Mouse (Mus musculus): ENCODE results near the gene Ski. TPM values are rescaled to one million over a fixed set of nuclear protein-coding genes. Genes with fewer than 3 reads are reported as not detected.
A peak's percentile ranks its signal among the peaks of the same experiment; 100 is the strongest.

Ski gene
- polyA plus RNA-seq, 1 experiment from 2014 or later: 44.6 TPM

DNA sequence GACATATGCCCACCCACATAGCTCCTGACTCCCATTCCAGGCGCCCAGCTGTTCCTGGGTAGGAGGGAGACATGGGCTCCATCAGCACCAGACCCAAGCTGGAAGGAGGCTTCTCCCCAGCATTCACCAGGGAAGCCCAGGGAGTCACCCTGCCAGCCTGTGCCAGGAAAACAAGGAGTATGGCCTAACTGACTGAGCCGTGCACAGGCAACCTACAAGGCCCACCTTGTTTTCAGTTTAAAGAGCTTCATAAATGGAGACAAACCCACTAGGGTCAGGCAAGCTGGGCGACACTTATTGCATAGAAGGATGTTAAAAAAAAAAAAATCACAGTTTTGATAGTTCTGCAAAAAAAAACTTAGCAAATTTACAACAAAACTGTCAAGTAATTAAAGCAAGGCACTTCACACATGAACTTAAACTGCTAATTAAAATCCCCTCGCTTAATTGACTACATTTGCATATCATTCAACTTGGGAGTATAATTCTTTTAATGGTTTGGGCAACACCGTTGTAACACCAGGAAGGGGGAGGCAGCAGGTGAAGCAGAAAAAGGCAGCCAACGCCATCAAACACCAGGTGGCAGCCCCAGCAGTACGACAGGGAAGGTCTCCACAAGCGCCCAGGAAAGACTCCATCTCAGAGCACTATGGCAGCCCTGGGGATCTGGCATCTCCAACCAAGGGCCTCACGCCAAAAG lies 9.2 kb downstream of the Ski start:
- H3K36me3 ChIP-seq (ENCODE audit: inconsistent target): peaks cover 7% of the 10 kb centered on the region; the same call in 1 of the 2 replicates
- H3K27ac ChIP-seq: no peak overlapping the region
- no peak overlapping the region for H3K4me3 ChIP-seq (ENCODE audit: inconsistent target)
- 96% methylated on average over 8 of the region's 9 CpGs for WGBS (ENCODE audit: missing documents)
- peaks cover 100% of the 10 kb centered on the region for H3K79me2 ChIP-seq (ENCODE audit: inconsistent target)

DNA sequence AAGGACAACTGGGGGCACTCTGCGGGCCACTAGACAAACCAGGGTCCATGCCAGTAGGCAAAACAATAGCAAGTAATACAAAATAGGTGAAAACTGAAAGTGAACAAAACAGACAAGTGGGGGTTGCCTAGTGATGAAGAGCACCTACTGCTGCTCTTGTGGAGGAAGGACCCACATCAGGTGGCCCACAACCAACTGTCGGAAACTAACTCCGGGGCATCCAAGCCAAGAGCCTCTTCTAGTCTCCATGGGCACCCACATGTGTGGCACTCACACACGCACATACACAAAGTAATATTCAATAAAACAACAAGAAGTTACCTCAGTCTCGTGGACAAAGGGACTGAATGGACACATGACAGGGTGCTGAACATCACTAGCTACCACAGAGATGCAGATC lies 12.9 kb downstream of the Ski start:
- Histone ChIP-seq H3K27ac (no peak overlapping the region), H3K4me3 (ENCODE audit: inconsistent target) (no peak overlapping the region), H3K79me2 (ENCODE audit: inconsistent target) (peaks cover 100% of the 10 kb centered on the region), H3K36me3 (ENCODE audit: inconsistent target) (peaks cover 7% of the 10 kb centered on the region; the same call in 1 of the 2 replicates)
- 94% methylated on average over 5 of the region's 5 CpGs for WGBS (ENCODE audit: missing documents)

- H3K4me3 ChIP-seq (ENCODE audit: inconsistent target): no peak overlapping the region
- H3K79me2 ChIP-seq (ENCODE audit: inconsistent target): peaks cover 100% of the 10 kb centered on the region
- no peak overlapping the region for H3K27ac ChIP-seq
- H3K36me3 ChIP-seq (ENCODE audit: inconsistent target): peaks cover 7% of the 10 kb centered on the region; the same call in 1 of the 2 replicates
Measured at GRCm38 (mm10) chr4:155209079-155209478, 13.3 kb downstream of the Ski start.

GRCm38 (mm10) chr4:155208613-155209012 lies 13.8 kb downstream of the Ski start:
- Histone ChIP-seq H3K79me2 (ENCODE audit: inconsistent target) (peaks cover 100% of the 10 kb centered on the region), H3K27ac (no peak overlapping the region), H3K4me3 (ENCODE audit: inconsistent target) (no peak overlapping the region), H3K36me3 (ENCODE audit: inconsistent target) (peaks cover 7% of the 10 kb centered on the region; the same call in 1 of the 2 replicates)
- WGBS (ENCODE audit: missing documents): 85% methylated on average over 7 of the region's 7 CpGs

GRCm38 (mm10) chr4:155207841-155208240 lies 14.6 kb downstream of the Ski start:
- no peak overlapping the region for H3K27ac ChIP-seq
- 64% methylated on average over 3 of the region's 3 CpGs for WGBS (ENCODE audit: missing documents)
- H3K79me2 ChIP-seq (ENCODE audit: inconsistent target): peaks cover 100% of the 10 kb centered on the region
- no peak overlapping the region for H3K4me3 ChIP-seq (ENCODE audit: inconsistent target)
- H3K36me3 ChIP-seq (ENCODE audit: inconsistent target): peaks cover 7% of the 10 kb centered on the region; the same call in 1 of the 2 replicates

DNA sequence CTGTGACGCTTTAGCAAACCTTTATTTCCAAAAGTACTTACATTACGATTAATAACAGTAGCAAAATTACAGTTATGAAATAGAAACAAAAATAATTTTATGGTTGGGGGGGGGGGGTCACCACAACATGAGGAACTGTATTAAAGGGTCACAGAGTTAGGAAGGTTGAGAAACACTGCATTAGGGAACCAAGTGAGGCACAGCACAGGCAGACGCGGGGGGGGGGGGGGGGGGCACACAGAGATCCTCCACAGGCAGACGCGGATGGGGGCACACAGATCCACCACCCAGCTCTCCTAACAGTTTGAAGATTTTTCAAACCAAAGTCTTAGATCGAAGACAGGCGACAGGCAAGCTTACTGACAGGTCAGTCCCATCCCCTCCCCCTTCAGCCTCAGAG lies 15.9 kb downstream of the Ski start:
- Histone ChIP-seq H3K27ac (no peak overlapping the region), H3K4me3 (ENCODE audit: inconsistent target) (no peak overlapping the region), H3K36me3 (ENCODE audit: inconsistent target) (peaks cover 7% of the 10 kb centered on the region; the same call in 1 of the 2 replicates), H3K79me2 (ENCODE audit: inconsistent target) (peaks cover 100% of the 10 kb centered on the region)
- WGBS (ENCODE audit: missing documents): 33% methylated on average over 8 of the region's 8 CpGs

DNA sequence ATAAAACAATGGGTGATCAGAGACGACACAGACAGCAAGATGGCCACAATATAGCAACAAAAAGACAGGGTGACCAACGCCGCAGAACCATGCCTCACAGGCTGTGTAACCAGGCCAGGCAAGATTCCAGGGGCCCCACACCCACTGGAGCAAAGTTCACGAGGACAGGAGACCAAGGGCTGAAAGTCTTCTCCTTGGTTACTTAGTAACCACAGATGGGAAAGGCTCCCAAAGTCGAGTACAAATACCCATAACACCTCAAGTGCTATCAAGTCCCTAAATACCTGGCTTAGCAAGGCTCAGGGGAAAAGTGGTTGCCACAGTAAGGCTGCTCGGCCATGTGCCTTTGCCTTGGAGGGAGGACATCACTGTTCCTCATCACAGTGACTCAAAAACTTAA lies 16.5 kb downstream of the Ski start:
- Histone ChIP-seq H3K27ac (no peak overlapping the region), H3K4me3 (ENCODE audit: inconsistent target) (no peak overlapping the region), H3K36me3 (ENCODE audit: inconsistent target) (peaks cover 3% of the 10 kb centered on the region; the same call in 1 of the 2 replicates), H3K79me2 (ENCODE audit: inconsistent target) (peaks cover 100% of the 10 kb centered on the region)
- 78% methylated on average over 6 of the region's 6 CpGs for WGBS (ENCODE audit: missing documents)

- Histone ChIP-seq H3K4me3 (ENCODE audit: inconsistent target) (no peak overlapping the region), H3K27ac (no peak overlapping the region), H3K79me2 (ENCODE audit: inconsistent target) (peaks cover 100% of the 10 kb centered on the region), H3K36me3 (ENCODE audit: inconsistent target) (no peaks in the 10 kb centered on the region)
- WGBS (ENCODE audit: missing documents): 95% methylated on average over 7 of the region's 7 CpGs
Measured at GRCm38 (mm10) chr4:155201764-155202163, 20.6 kb downstream of the Ski start.

GRCm38 (mm10) chr4:155200861-155201390 lies 21.5 kb downstream of the Ski start:
- Histone ChIP-seq H3K36me3 (ENCODE audit: inconsistent target) (no peaks in the 10 kb centered on the region), H3K27ac (0 out of 2 replicates have a peak overlapping the region, but pooled peaks have one; percentile 5), H3K79me2 (ENCODE audit: inconsistent target) (peaks cover 100% of the 10 kb centered on the region), H3K4me3 (ENCODE audit: inconsistent target) (no peak overlapping the region)
- WGBS (ENCODE audit: missing documents): 4% methylated on average over 3 of the region's 3 CpGs

GRCm38 (mm10) chr4:155197726-155198125 lies 24.7 kb downstream of the Ski start:
- 20% methylated on average over 6 of the region's 6 CpGs for WGBS (ENCODE audit: missing documents)

DNA sequence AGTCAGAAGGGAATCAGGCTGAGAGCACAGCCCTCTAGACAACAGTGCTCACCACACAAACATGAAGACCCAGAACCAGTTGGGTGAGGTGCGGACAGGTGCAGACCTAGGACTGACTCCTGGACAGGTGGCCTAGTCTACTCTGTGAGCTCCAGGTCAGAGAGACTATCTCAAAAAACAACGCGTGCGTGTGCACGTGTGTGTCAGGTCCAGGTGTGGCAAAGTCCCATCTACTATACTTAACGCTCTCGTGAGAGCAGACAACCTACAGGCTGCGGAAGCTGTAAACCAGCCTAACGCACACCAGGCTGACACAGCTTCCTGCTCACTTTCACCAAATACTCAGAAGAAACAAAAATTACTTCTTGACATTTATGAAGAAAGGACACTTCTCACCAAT lies 27.2 kb downstream of the Ski start:
- no peak overlapping the region for H3K27ac ChIP-seq
- H3K36me3 ChIP-seq (ENCODE audit: inconsistent target): no peaks in the 10 kb centered on the region
- WGBS (ENCODE audit: missing documents): 94% methylated on average over 9 of the region's 9 CpGs
- H3K79me2 ChIP-seq (ENCODE audit: inconsistent target): peaks cover 100% of the 10 kb centered on the region
- H3K4me3 ChIP-seq (ENCODE audit: inconsistent target): no peak overlapping the region

More at GRCm38 (mm10) chr4:155197726-155198125, 24.7 kb downstream of the Ski start:
- Histone ChIP-seq H3K79me2 (ENCODE audit: inconsistent target) (peaks cover 100% of the 10 kb centered on the region), H3K36me3 (ENCODE audit: inconsistent target) (no peaks in the 10 kb centered on the region), H3K4me3 (ENCODE audit: inconsistent target) (no peak overlapping the region), H3K27ac (no peak overlapping the region)

GRCm38 (mm10) chr4:155190275-155190674 lies 32.1 kb downstream of the Ski start:
- Histone ChIP-seq H3K36me3 (ENCODE audit: inconsistent target) (no peaks in the 10 kb centered on the region), H3K4me3 (ENCODE audit: inconsistent target) (no peak overlapping the region), H3K27ac (no peak overlapping the region), H3K79me2 (ENCODE audit: inconsistent target) (peaks cover 100% of the 10 kb centered on the region)
- 95% methylated on average over 6 of the region's 7 CpGs for WGBS (ENCODE audit: missing documents)

DNA sequence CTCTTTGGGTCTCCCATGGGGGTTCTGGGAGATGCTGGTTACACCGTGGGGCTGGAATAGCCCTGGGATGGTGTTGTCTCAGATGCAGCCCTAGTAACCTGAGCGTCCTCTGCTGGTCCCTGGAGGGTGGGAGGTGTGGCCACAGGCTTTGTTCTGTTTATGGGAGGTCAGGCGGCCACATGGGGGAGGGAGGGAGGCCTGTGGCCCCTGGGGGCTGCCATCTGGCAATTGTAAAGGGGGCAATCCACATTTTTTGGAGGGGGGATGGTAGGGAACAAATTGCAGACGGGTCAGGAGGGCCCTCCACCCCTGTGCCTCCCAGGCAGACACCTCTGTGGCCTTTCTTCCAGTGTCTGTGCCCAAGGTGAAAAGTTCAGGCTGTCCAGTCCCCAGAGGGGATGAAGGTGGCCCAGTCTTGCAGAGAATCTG lies 32.7 kb downstream of the Ski start:
- H3K4me3 ChIP-seq (ENCODE audit: inconsistent target): no peak overlapping the region
- peaks cover 100% of the 10 kb centered on the region for H3K79me2 ChIP-seq (ENCODE audit: inconsistent target)
- no peaks in the 10 kb centered on the region for H3K36me3 ChIP-seq (ENCODE audit: inconsistent target)
- no peak overlapping the region for H3K27ac ChIP-seq
- 87% methylated on average over 4 of the region's 4 CpGs for WGBS (ENCODE audit: missing documents)

DNA sequence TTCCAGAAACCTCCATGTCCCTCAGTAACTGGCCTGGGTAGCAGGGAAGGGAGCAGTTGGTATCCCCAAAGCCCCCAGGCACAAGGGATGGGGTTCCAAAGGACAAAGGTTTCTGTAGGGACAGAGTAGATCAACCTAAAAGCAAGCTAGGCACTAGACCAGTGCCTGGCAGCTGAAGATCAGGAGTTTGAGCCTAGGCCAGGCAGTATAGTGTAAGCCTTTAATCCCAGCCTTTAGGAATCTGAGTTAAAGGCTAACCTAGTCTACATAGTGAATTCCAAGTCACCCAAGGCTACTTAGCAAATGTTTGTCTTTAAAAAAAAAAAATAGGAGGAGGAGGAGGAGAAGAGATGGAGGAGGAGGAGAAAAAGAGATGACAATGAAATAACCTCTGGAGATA lies 33.6 kb downstream of the Ski start:
- no peak overlapping the region for H3K4me3 ChIP-seq (ENCODE audit: inconsistent target)
- no peak overlapping the region for H3K27ac ChIP-seq
- H3K36me3 ChIP-seq (ENCODE audit: inconsistent target): no peaks in the 10 kb centered on the region

GRCm38 (mm10) chr4:155188341-155188740 lies 34.1 kb downstream of the Ski start:
- no peak overlapping the region for H3K27ac ChIP-seq
- no peak overlapping the region for H3K4me3 ChIP-seq (ENCODE audit: inconsistent target)

More for the DNA sequence above, 33.6 kb downstream of the Ski start:
- H3K79me2 ChIP-seq (ENCODE audit: inconsistent target): peaks cover 100% of the 10 kb centered on the region

More at GRCm38 (mm10) chr4:155188341-155188740, 34.1 kb downstream of the Ski start:
- 89% methylated on average over 8 of the region's 8 CpGs for WGBS (ENCODE audit: missing documents)
- Histone ChIP-seq H3K79me2 (ENCODE audit: inconsistent target) (peaks cover 100% of the 10 kb centered on the region), H3K36me3 (ENCODE audit: inconsistent target) (no peaks in the 10 kb centered on the region)
